Mouse (Mus musculus) common myeloid progenitor, adult 5-6 weeks (primary cell): Measurements from ENCODE around the gene Sgk2. TPM values are rescaled to one million over a fixed set of nuclear protein-coding genes. Genes with fewer than 3 reads are reported as not detected.
"Not testable (repeated sequence)": the region's sequence is repeated elsewhere in the genome, so short reads cannot be mapped to it uniquely, and the experiment has no call there.

Experiments
- ATAC-seq: replicated peaks from 2 replicates; pipeline ENCODE4 v1.8.0; 2016; ENCODE audit warnings: low read depth, mild to moderate bottlenecking, moderate TSS enrichment, inconsistent platforms; ENCODE audit not compliant: poor library complexity, severe bottlenecking
- total RNA-seq: library from RNA; stranded (forward); fragments of 200-1000, 187-1606 nt; gene quantifications from 2 replicates; pipeline ENCODE4 v1.2.3, GENCODE M21; 2017

Sgk2 gene
- total RNA-seq, 1 experiment from 2014 or later, result 1.1 TPM

DNA sequence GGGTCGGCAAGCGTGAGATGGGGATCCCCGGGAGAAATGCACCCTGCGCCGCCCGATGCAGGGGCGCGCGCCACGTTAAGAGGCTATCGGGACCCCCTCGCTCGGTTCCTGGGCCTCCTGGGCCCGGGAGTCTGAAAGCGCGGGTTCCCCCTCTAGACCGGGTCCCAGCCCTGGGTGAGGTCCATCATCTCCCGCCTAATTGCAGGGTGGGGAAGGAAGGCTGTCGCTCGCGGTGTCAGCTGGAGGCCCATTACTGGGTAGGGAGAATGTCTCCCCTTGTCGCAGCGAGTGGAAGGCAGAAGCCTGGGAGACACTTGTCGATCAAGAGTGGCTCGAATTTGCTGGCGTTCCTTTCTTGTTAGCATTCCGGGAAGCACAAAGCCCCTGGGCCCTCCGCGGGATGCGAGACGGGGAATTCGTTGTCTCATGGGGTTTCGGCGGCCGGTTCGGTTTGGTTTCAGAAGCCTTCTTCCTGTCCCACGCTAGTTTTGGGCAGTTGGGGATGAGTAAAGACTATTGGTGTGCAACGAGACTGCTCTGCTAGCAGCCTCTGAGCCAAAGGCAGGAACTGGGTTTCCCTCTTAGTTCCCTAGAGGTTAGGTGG lies 67.9 kb downstream of the Sgk2 start:
- peak; percentile 13 for ATAC-seq

DNA sequence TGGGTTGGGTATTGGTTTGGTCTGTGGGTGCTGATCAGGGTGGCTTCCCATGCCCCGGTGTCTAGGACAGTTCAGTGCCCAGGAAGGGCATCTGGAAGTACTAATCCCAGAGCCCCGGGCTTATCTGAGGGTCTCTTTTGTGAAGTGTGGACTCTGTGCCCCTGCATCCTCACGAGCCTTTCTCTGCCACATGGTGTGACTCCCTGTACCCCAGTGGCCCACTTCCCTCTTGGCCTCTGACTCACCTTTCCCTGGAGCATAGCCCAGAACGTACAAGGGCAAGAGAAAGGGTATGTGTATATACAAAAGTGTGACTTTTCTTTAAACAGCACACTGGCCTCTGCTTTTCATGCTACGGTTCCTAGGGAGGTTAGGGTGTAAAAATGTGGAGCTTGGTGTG lies 68.6 kb downstream of the Sgk2 start:
- ATAC-seq, result peak; percentile 13

DNA sequence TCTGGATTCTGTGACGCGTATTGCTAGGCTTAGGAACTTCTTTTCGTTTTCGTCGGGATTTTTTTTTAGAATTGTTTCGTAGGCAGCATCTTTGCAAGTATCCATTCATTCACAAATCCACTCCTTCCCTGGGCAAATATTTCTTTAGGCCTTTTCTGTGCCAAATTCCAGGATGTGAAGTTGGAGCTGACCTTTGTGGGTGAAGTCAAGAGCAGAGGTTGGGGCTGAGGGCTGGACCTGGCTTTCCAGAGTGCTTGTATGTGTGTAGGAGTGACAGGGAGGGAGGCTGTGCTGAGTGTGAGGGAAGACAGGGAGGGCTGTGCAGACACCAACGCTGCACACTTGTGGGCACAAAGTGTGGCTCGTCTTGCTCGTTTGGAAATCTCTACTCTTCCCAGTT lies 69.5 kb downstream of the Sgk2 start:
- no peak for ATAC-seq

DNA sequence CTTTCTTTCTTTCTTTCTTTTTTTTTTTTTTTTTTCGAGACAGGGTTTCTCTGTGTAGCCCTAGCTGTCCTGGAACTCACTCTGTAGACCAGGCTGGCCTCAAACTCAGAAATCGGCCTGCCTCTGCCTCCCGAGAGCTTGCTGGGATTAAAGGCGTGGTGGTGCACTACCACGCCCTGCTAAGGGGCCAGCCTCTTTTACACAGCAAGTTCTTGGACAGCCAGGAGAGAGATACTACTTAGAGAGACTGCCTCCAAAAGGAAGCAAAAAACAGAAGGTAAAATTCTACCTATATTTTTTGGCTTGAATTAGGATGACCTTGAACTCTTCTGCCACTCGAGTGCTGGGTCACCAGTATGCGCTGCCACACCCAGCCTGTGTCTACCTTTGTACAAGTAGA lies 71.9 kb downstream of the Sgk2 start:
- ATAC-seq, result not testable (repeated sequence)

DNA sequence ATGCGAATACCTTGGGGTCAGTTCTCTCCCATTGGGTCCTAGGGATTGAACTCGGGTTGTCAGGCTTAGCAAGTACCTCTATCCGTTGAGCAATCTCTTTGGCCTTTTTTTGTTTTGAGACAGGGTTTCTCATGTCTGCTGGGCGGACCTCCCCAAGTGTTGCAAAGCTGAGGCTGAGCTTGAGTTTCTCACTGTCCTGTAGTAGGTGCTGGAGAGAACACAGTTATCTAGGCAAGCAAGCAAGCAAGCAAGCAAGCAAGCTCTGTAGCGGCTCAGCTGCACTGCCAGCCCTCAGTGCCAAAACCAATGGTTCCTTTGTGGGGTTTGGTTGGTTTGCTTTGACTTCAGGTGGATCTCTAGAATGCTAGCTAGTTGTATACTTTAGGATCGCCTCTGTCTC lies 73.5 kb downstream of the Sgk2 start:
- ATAC-seq, result no peak; the same call in 1 of the 2 replicates

DNA sequence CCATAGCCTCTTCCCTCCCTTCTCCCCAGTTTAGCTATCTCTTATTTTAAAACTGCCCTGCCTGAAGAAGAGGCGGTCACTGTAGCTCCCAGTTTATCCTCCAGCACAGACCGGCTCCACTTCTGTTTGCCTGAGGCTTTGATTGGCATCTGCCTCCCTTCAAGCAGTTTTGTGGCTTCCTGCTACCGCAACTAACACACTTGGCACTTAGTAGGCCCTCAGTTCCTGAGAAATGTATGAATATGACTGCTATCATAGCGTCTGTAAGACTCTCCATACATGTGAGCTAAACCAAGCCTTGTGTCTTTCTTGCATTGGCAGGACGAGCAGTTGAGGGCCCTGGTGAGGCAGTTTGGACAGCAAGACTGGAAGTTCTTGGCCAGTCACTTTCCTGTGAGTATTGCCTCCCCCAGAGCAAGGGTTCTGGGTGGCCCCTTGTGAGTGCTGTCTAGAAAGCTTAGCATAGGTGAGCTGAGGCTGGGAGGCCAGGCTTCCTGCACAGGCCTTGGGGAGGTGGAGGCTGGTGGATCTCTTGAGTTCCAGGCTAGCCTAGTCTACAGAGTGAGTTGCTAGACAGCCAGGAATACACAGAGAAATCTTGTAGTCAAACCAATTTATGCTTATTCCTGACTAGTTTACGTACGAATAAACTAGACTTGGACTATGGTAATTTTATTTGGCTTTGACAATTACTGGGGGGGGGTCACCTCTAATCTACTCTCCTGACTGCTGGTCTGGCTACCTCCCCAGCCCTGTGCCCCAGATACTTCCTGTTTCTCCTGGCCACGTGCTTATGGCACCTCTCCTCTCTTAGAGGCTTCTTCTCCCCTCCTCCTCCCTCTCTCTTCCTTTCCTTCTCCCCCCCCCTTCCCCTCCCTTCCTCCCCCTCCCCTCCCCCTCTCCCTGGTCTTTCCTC lies 74.3 kb downstream of the Sgk2 start:
- peak; percentile 75 for ATAC-seq

DNA sequence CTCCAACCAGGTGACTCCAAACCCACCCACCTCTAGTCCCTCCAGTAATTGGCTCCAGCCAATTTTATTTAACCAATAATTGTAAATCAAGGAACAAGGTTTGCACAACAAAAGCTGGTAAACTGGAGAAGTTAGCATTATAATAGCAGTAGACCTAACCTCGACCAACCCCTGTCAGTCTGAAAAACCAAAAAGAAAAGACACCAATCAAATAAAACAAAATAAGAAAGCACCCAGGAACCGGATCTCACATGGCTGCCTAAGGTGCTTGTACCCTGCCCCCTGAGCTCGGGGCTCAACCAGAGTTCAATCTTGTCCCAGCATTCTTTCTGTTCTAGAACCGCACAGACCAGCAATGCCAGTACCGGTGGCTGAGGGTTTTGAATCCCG lies 75.0 kb downstream of the Sgk2 start:
- ATAC-seq, result no peak

Other genes starting within 250 kb of the Sgk2 start
- gene Srsf6, start 55.8 kb upstream of the Sgk2 start, total RNA-seq, result 264 and 289 TPM in 2 replicates
- gene L3mbtl1, start 43.9 kb upstream of the Sgk2 start, total RNA-seq, result not detected in 2 replicates
- gene Ift52, start 30.0 kb downstream of the Sgk2 start, total RNA-seq, result 24.3 and 29.8 TPM in 2 replicates
- 18.8 and 25.9 TPM in 2 replicates for gene Mybl2, start 67.4 kb downstream of the Sgk2 start, total RNA-seq
- not detected in 2 replicates for gene Gtsf1l, start 100.5 kb downstream of the Sgk2 start, total RNA-seq
- gene Tox2, start 215.8 kb downstream of the Sgk2 start, total RNA-seq, result not detected in 2 replicates